Mouse (Mus musculus) ES-E14 (cell line): ENCODE results near the gene Eif1b.

Experiments
- CHD2 ChIP-seq: IDR thresholded peaks from 2 replicates; pipeline ENCODE4 v1.6.1; 2014; ENCODE audit warnings: mild to moderate bottlenecking, low read depth, low read length, inconsistent platforms
- HCFC1 ChIP-seq: IDR thresholded peaks from 2 replicates; pipeline ENCODE4 v1.6.1; 2012; ENCODE audit warnings: low read length, inconsistent platforms, borderline replicate concordance; ENCODE audit not compliant: insufficient read depth
- MAFK ChIP-seq: IDR thresholded peaks from 2 replicates; pipeline ENCODE4 v1.6.1; 2014; ENCODE audit warnings: mild to moderate bottlenecking, low read depth, low read length, inconsistent platforms; ENCODE audit not compliant: insufficient read depth
- ZC3H11A ChIP-seq: IDR thresholded peaks from 2 replicates; pipeline ENCODE4 v1.6.1; 2012; ENCODE audit warnings: low read depth, mild to moderate bottlenecking, inconsistent platforms, low read length, borderline replicate concordance

DNA sequence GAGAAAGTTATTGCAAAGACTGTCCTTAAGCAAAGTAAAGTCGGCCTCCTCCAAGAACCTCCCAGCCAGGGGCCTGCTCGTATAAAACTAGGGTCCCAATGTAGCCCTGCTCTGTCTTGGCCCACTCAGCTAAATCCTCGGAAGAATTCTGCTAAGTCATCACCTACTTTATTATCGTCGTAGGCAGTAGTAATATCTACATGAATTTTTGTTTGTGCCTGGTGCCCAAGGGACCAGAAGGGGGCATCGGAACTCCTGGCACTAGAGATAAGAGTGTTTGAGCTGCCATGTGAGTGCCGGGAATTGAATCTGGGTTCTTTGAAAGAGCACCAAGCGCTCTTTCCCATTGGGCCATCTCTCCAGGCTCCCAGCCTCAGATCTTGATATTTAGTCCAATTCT, 35.9 kb downstream of the Eif1b start:
- TF ChIP-seq MAFK: no peak
- TF ChIP-seq CHD2: no peak
- TF ChIP-seq HCFC1: no peak
- no peak for TF ChIP-seq ZC3H11A
